Mouse (Mus musculus) R1 (cell line): Measurements from ENCODE around the gene Dcaf6.

Experiments used
- DNase-seq: peaks from one replicate; pipeline ENCODE4 v3.0.0-alpha.2; 2018; ENCODE audit warnings: low read depth, low spot score

Dcaf6 gene

GRCm38 (mm10) chr1:165460360-165460800, at the start of gene Dcaf6, which contains the start of gene Mpc2:
Gene Dcaf6 (minus strand): TSS chr1:165460475.
Gene Mpc2 (plus strand): TSS chr1:165460637.
- DNase-seq: peak; percentile 96

GRCm38 (mm10) chr1:165506303-165506702, 46.0 kb upstream of the Dcaf6 start:
- no peak for DNase-seq

GRCm38 (mm10) chr1:165503307-165504024, 43.2 kb upstream of the Dcaf6 start:
- DNase-seq: no peak

GRCm38 (mm10) chr1:165498856-165499255, 38.6 kb upstream of the Dcaf6 start:
- DNase-seq: no peak

- no peak for DNase-seq
Measured at GRCm38 (mm10) chr1:165489197-165489596, 28.9 kb upstream of the Dcaf6 start.

GRCm38 (mm10) chr1:165486108-165486507, 25.8 kb upstream of the Dcaf6 start:
- no peak for DNase-seq

- DNase-seq: peak; percentile 9
Measured at GRCm38 (mm10) chr1:165484688-165485233, 24.5 kb upstream of the Dcaf6 start, which contains the start of gene Adcy10. Gene Adcy10 (plus strand): TSS chr1:165485183.

- DNase-seq: no peak
Measured at GRCm38 (mm10) chr1:165471490-165471889, 11.2 kb upstream of the Dcaf6 start.

- no peak for DNase-seq
Measured at GRCm38 (mm10) chr1:165469717-165470116, 9.4 kb upstream of the Dcaf6 start.

GRCm38 (mm10) chr1:165468971-165469370, 8.7 kb upstream of the Dcaf6 start:
- DNase-seq: no peak

GRCm38 (mm10) chr1:165464574-165464973, 4.3 kb upstream of the Dcaf6 start:
- DNase-seq: no peak

- DNase-seq: no peak
Measured at GRCm38 (mm10) chr1:165462861-165463260, 2.6 kb upstream of the Dcaf6 start.

- peak; percentile 57 for DNase-seq
Measured at GRCm38 (mm10) chr1:165461681-165462080, 1.4 kb upstream of the Dcaf6 start.

GRCm38 (mm10) chr1:165460801-165461377, 614 bp upstream of the Dcaf6 start:
- DNase-seq: peak; percentile 99

- DNase-seq: peak; percentile 70
Measured at GRCm38 (mm10) chr1:165459503-165460181, 633 bp downstream of the Dcaf6 start.

- no peak for DNase-seq
Measured at GRCm38 (mm10) chr1:165459041-165459502, 1.2 kb downstream of the Dcaf6 start.

GRCm38 (mm10) chr1:165441719-165442118, 18.6 kb downstream of the Dcaf6 start:
- DNase-seq: no peak

GRCm38 (mm10) chr1:165441201-165441600, 19.1 kb downstream of the Dcaf6 start:
- DNase-seq: no peak

- no peak for DNase-seq
Measured at GRCm38 (mm10) chr1:165440788-165441187, 19.5 kb downstream of the Dcaf6 start.

GRCm38 (mm10) chr1:165438289-165439021, 21.8 kb downstream of the Dcaf6 start:
- DNase-seq: no peak

- DNase-seq: peak; percentile 25
Measured at GRCm38 (mm10) chr1:165432883-165433282, 27.4 kb downstream of the Dcaf6 start.
